Mouse (Mus musculus): Measurements from ENCODE around the gene Atrn.

DNA sequence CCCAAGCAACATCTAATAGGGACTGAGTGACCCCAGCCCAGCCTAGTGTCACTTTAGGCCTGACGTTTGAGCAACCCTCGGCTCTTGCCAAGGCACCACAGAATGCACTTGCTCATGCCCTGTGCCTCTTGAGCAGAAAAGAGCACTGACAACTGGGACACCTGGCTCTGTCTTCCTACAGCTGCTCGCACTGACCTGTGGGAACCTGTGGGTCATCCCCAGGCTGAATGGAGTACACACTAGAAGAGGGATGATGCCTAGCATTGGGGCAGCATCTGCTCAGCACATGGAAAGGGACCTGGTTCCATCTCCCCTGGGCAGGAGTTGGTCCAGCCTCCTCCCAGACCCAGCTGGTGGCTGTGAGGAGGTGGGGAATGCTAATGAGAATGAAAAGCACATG, 120.6 kb downstream of the Atrn start:
- TF ChIP-seq ZNF384 (IDR thresholded peaks at IDR 0.05; ENCODE audit: low read depth, low read length) (no peak), EP300 (IDR thresholded peaks at IDR 0.05; ENCODE audit: low read length) (no peak), TCF12 (IDR thresholded peaks at IDR 0.05; ENCODE audit: low read depth, low read length) (no peak), MAX (IDR thresholded peaks at IDR 0.05; ENCODE audit: low read length) (no peak), USF1 (IDR thresholded peaks at IDR 0.05; ENCODE audit: low read depth, low read length) (no peak)

Data from CH12.LX (cell line).